Mouse (Mus musculus): ENCODE measurements at regions not wholly inside any gene's neighbourhood (a gene's known extent, or its start where the extent isn't known, plus 50 kb on each side); places are given as distances from the start of the nearest gene placed in this dataset.

- TF ChIP-seq CTCF (IDR thresholded peaks at IDR 0.05 in 2 of 3, conservative IDR thresholded peaks at IDR 0.05 in 1 of 3; ENCODE audit: control insufficient read depth in 1 of 3, insufficient read depth in 1 of 3, low read depth in 2 of 3, low read length in 3 of 3, poor library complexity in 1 of 3, severe bottlenecking in 1 of 3) (no peak), USF2 (IDR thresholded peaks at IDR 0.05; ENCODE audit: borderline replicate concordance in 1 of 2, insufficient read depth in 1 of 2, low read depth in 1 of 2, low read length in 2 of 2) (no peak), MAX (IDR thresholded peaks at IDR 0.05; ENCODE audit: low read length) (no peak)
Measured at GRCm38 (mm10) chr13:84398476-84399344, 176.6 kb downstream of the Tmem161b start.

Data from MEL (cell line).